Mouse (Mus musculus): ENCODE measurements at regions not wholly inside any gene's neighbourhood (a gene's known extent, or its start where the extent isn't known, plus 50 kb on each side); places are given as distances from the start of the nearest gene placed in this dataset.

- in situ Hi-C loops (cut with MboI; ENCODE audit: unreplicated experiment in 2 of 2), result no loop called here
Observed at GRCm38 (mm10) chr2:19148812-19149211, 50.3 kb upstream of the Armc3 start.
